Mouse (Mus musculus) lung, postnatal 10 days (tissue): Measurements from ENCODE around the gene Ssxb8.
"Not testable (repeated sequence)": the region's sequence is repeated elsewhere in the genome, so short reads cannot be mapped to it uniquely, and the experiment has no call there.

Experiments
- DNase-seq: peaks from one replicate; pipeline ENCODE4 v3.0.0; 2021

Gene Ssxb8

GRCm38 (mm10) chrX:8690744-8691143 lies at the start of gene Ssxb8:
TSS of gene Ssxb8 (minus strand) at chrX:8690844.
- not testable (repeated sequence) for DNase-seq

GRCm38 (mm10) chrX:8732907-8733306 lies 42.3 kb upstream of the Ssxb8 start:
- DNase-seq: peak; percentile 53

- DNase-seq: no peak
Observed at GRCm38 (mm10) chrX:8663085-8663484, 27.6 kb downstream of the Ssxb8 start.
